Mouse (Mus musculus) telencephalon, adult 2 months (tissue): Measurements from ENCODE around the gene Efcab6.

Source experiments
- DNase-seq: peaks from one replicate; pipeline ENCODE4 v3.0.0-alpha.2; 2011; ENCODE audit warnings: low read depth, low spot score

The Efcab6 gene

GRCm38 (mm10) chr15:84058841-84059240 is 6.3 kb downstream of the Efcab6 start:
- DNase-seq: no peak

GRCm38 (mm10) chr15:84056083-84056482 is 9.1 kb downstream of the Efcab6 start:
- DNase-seq: no peak

- DNase-seq: peak; percentile 81
These were observed 11.3 kb downstream of the Efcab6 start for GRCm38 (mm10) chr15:84053859-84054258.

GRCm38 (mm10) chr15:84053240-84053639 is 11.9 kb downstream of the Efcab6 start:
- no peak for DNase-seq

- DNase-seq: peak; percentile 44
These were observed 12.8 kb downstream of the Efcab6 start for GRCm38 (mm10) chr15:84052390-84052789.

- DNase-seq: no peak
These were observed 15.6 kb downstream of the Efcab6 start for GRCm38 (mm10) chr15:84049570-84049969.

- DNase-seq: no peak
These were observed 19.6 kb downstream of the Efcab6 start for GRCm38 (mm10) chr15:84045562-84045961.

GRCm38 (mm10) chr15:84037067-84037466 is 28.1 kb downstream of the Efcab6 start:
- DNase-seq: no peak

- no peak for DNase-seq
These were observed 39.5 kb downstream of the Efcab6 start for GRCm38 (mm10) chr15:84025651-84026050.

GRCm38 (mm10) chr15:84024851-84025250 is 40.3 kb downstream of the Efcab6 start:
- DNase-seq: no peak

GRCm38 (mm10) chr15:84009366-84010083 is 55.7 kb downstream of the Efcab6 start:
- DNase-seq: no peak

GRCm38 (mm10) chr15:84004306-84004705 is 60.9 kb downstream of the Efcab6 start:
- no peak for DNase-seq

- DNase-seq: no peak
These were observed 66.1 kb downstream of the Efcab6 start for GRCm38 (mm10) chr15:83999071-83999470.

GRCm38 (mm10) chr15:83998586-83998985 is 66.6 kb downstream of the Efcab6 start:
- DNase-seq: no peak

- peak; percentile 90 for DNase-seq
These were observed 67.1 kb downstream of the Efcab6 start for GRCm38 (mm10) chr15:83998115-83998514.

GRCm38 (mm10) chr15:83997550-83997949 is 67.6 kb downstream of the Efcab6 start:
- DNase-seq: no peak

- no peak for DNase-seq
These were observed 68.3 kb downstream of the Efcab6 start for GRCm38 (mm10) chr15:83996864-83997263.

GRCm38 (mm10) chr15:83992191-83992590 is 73.0 kb downstream of the Efcab6 start:
- peak; percentile 46 for DNase-seq

- DNase-seq: no peak
These were observed 73.7 kb downstream of the Efcab6 start for GRCm38 (mm10) chr15:83991461-83991860.

- DNase-seq: peak; percentile 71
These were observed 75.9 kb downstream of the Efcab6 start for GRCm38 (mm10) chr15:83989241-83989640.

- DNase-seq: no peak
These were observed 77.1 kb downstream of the Efcab6 start for GRCm38 (mm10) chr15:83988087-83988486.

- no peak for DNase-seq
These were observed 82.8 kb downstream of the Efcab6 start for GRCm38 (mm10) chr15:83982186-83982936.

GRCm38 (mm10) chr15:83978865-83979264 is 86.3 kb downstream of the Efcab6 start:
- DNase-seq: no peak
